Comparison of ENCODE assay signal across 8 mouse cellular contexts in genomic region chr9:57075681-57076381, GRCm38 (mm10). TPM values are rescaled to one million over a fixed set of nuclear protein-coding genes. Genes with fewer than 3 reads are reported as not detected.
A peak's percentile ranks its signal among the peaks of the same experiment; 100 is the strongest.
DNase-seq lines count a peak whose midpoint lies in the region; ATAC-seq lines count a peak whose summit lies in the region.

No protein-coding gene starts in this region.

- peak overlapping the region; percentile 89 for H3K4me2 ChIP-seq in kidney, embryonic 15.5 days

- peak overlapping the region; percentile 94 for H3K4me3 ChIP-seq in heart, embryonic 10.5 days
- H3K4me3 ChIP-seq in kidney, embryonic 15.5 days (replicated peaks): peak overlapping the region; percentile 92

- DNase-seq in B cell, adult 2 months: peak; percentile 96 to 98
- DNase-seq in brain, adult 2 months (ENCODE audit: low read depth, low spot score): peak; percentile 100
- DNase-seq in heart, embryonic 10.5 days (ENCODE audit: low spot score): peak; percentile 99
- DNase-seq in liver: peak; percentile 98
- peak; percentile 98 for DNase-seq in spleen, postnatal 4 days (ENCODE audit: low spot score in 2 of 2)

- H3K4me1 ChIP-seq in heart, embryonic 10.5 days: peaks cover 28% of the 10 kb centered on the region
- H3K4me1 ChIP-seq in kidney, embryonic 15.5 days: peaks cover 32% of the 10 kb centered on the region

- H3K9ac ChIP-seq in kidney, embryonic 15.5 days: peak overlapping the region; percentile 87

- no peaks in the 10 kb centered on the region for H3K9me3 ChIP-seq in heart, embryonic 10.5 days
- H3K9me3 ChIP-seq in kidney, embryonic 15.5 days (replicated peaks): no peaks in the 10 kb centered on the region

- peak; percentile 66 for ATAC-seq in erythroblast, adult 5-6 weeks (replicated peaks; ENCODE audit: low FRiP score, poor library complexity, severe bottlenecking)
- ATAC-seq in kidney, embryonic 15.5 days (replicated peaks; ENCODE audit: low FRiP score): peak; percentile 82
- ATAC-seq in monocyte, adult 5-6 weeks (replicated peaks; ENCODE audit: insufficient number of reproducible peaks, low FRiP score, low TSS enrichment, poor library complexity, severe bottlenecking): peak; percentile 69

- H3K27me3 ChIP-seq in heart, embryonic 10.5 days (ENCODE audit: insufficient read depth, poor library complexity, severe bottlenecking): no peaks in the 10 kb centered on the region
- H3K27me3 ChIP-seq in kidney, embryonic 15.5 days: no peaks in the 10 kb centered on the region

- peak overlapping the region; percentile 96 for H3K27ac ChIP-seq in heart, embryonic 10.5 days
- H3K27ac ChIP-seq in kidney, embryonic 15.5 days: peak overlapping the region; percentile 100

- no peaks in the 10 kb centered on the region for H3K36me3 ChIP-seq in heart, embryonic 10.5 days
- H3K36me3 ChIP-seq in kidney, embryonic 15.5 days: no peaks in the 10 kb centered on the region

- under 1% methylated on average over 43 of the region's 43 CpGs for WGBS in heart, embryonic 10.5 days
- WGBS in kidney, embryonic 15.5 days: under 1% methylated on average over 43 of the region's 43 CpGs

RNA-seq across cellular contexts. Expression of gene Sin3a, which starts 4.0 kb away (rescaled TPM):
- total RNA-seq in erythroblast, adult 5-6 weeks (2015; ENCODE audit: low replicate concordance): 23.8 and 29.8 TPM in 2 replicates
- 24.5 and 35.1 TPM in 2 replicates for total RNA-seq in erythroblast, adult 5-6 weeks (2017; ENCODE audit: low replicate concordance)
- polyA plus RNA-seq in heart, embryonic 10.5 days (2016; fragmentation: Nextera tagmentation; extraction: Ambion mirVana): 36.2 and 38.1 TPM in 2 replicates
- polyA plus RNA-seq in kidney, embryonic 15.5 days (2015; fragmentation: Nextera tagmentation; extraction: Ambion mirVana): 31.8 and 36.6 TPM in 2 replicates
- 50.1 to 115 TPM (median 90.9 TPM) in 3 replicates for total RNA-seq in monocyte, adult 5-6 weeks (2017)

RNA-seq across cellular contexts. Expression of gene Man2c1, which starts 54.7 kb away (rescaled TPM):
- 12.3 and 15.3 TPM in 2 replicates for total RNA-seq in erythroblast, adult 5-6 weeks (2015; ENCODE audit: low replicate concordance)
- 9.2 and 21.7 TPM in 2 replicates for total RNA-seq in erythroblast, adult 5-6 weeks (2017; ENCODE audit: low replicate concordance)
- polyA plus RNA-seq in heart, embryonic 10.5 days (2016; fragmentation: Nextera tagmentation; extraction: Ambion mirVana): 73.7 and 78.3 TPM in 2 replicates
- polyA plus RNA-seq in kidney, embryonic 15.5 days (2015; fragmentation: Nextera tagmentation; extraction: Ambion mirVana): 80.8 and 95.2 TPM in 2 replicates
- total RNA-seq in monocyte, adult 5-6 weeks (2017): 47.9 to 87.1 TPM (median 60.7 TPM) in 3 replicates

Comparison
In these comparisons a context has a peak if more than half of its experiments do, and no peak if none do; other contexts are left out.
1. Peak in every context shown above with its lines: DNase-seq, ATAC-seq, H3K4me3 ChIP-seq and H3K27ac ChIP-seq.